Mouse (Mus musculus): ENCODE data around the gene Idh3g.
A peak's percentile ranks its signal among the peaks of the same experiment; 100 is the strongest.

The Idh3g gene

DNA sequence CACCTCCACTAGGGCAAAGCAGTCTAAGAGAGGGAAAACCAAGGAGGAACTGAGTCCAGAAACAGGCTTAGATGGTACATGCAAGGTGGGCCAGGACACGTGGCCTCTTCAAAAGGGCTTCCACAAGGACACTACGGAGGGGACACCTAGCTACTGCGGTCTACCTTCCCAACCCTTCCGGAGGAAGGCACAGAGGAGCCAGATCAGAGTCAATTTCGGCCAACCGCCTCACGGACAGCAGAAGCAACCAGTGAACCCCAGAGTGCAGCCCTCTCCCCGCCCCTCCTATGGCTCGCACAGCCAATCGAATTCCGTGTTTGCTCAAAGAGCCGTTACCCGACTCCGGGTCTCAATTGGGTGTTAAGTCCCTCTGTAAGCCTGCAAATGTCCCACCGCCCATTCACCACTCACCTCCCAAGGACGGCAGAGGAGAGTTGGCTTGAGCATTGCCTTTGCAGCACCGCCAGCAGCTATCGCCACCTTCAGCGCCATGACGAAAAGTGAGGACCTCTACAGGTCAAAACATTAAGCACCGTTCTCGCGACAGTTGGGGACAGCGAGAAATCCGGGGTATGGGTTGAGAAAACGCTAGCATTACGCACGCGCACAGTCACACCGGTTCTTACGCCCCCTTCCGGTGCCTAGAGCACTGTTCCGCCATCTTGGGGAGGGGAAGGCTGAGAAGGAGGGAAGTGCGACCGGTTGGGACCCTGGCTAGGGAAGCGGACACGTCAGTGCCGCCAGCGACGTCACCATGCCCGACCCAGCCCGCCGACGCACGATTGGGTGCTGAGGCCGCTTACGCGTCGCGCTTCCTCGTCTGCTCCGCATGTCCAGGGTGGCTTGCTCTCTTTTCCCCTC, at the start of gene Idh3g, which contains the start of gene Ssr4:
Idh3g (minus strand) TSS at position 534 of the 861 bp plus-strand sequence.
Ssr4 (plus strand) TSS at position 665 of the 861 bp plus-strand sequence.
- DNase-seq = peak; percentile 94

DNA sequence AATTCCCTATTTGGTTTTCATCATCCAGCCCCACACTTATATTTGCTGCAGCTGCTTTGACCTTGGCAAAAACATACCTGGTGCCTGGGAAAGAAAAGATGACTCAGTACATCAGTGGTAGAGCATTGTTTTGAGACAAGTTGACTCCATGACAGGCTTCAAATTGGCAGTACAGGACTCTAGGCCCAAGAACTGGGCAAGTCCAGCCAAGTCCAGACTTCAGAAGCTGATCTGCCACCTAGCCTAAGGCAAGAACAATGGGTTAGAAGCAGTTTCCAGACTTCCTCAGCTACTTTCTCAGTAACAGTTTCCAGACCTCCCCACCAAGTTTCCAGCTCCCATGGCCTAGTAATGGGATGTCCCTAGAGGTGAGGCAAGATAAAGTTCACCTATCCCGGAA, 49.0 kb upstream of the Idh3g start:
- no peak for DNase-seq

DNA sequence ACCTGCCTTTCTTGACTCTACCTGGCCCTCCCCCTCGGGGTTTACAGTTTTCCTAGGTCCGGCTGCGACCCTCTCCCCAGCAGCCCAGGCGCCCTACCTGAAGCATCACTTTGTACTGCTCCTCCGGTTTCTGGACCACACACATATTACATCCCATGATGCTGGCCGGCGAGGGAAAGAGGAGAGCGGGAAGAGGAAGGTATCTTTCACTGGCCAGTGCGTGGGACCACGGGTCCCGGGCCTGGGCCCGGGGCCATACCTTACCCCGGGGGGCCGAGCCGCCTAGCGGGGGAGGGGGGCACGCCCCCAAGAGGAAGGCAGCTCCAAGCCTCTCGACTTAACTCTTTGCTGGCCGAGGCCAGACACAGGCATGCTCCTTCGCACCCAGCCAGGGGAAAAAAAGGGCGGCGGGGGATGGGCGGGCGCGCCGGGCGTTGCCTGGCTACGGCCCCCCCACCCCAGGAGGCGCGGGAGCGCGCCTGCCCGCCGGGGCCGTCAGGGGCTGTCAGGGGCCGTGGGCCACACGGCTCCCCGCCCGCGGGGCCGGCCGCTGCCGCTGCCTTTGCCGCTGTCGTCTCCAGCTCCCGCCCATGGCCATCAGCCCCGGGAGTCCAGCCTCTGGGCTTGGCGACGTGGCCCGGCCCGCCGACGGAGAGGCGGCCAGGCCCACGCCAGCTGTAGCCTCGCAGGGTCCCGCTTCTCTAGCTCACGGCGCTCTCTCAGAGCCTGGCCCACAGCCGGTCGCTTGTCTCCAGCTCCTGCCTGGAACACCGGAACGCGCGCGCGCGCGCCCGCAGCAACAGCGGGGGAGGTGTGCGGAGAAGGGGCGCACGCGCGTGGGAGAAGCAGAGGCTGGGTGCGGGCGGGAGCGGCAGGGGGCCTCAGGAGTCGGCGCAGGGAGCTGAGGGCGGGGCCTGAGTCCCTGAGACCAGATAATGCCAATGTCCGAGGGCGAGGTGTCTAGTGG, 37.8 kb upstream of the Idh3g start, which contains the start of gene Pdzd4:
Pdzd4 (minus strand) TSS at position 785 of the 967 bp plus-strand sequence.
- DNase-seq = peak; percentile 7

DNA sequence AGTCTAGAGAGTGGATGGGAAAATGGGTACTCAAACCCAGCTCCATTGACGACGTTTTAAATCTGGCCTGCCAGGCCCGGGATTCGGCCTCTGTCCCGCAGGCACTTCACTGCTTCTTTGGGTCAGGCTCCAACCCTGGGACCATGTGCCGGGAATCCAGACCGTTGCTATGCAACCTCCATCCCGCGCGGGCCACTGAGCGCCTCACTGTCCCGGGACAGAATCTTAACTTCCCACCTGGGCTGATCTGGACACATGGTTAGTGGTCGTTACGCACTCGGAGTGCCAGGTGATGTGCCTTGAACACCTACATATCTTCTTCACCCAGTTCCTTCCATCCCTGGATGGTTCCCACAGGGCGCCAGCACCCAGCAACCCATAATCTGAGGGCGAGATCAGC, 37.0 kb upstream of the Idh3g start:
- DNase-seq = no peak

DNA sequence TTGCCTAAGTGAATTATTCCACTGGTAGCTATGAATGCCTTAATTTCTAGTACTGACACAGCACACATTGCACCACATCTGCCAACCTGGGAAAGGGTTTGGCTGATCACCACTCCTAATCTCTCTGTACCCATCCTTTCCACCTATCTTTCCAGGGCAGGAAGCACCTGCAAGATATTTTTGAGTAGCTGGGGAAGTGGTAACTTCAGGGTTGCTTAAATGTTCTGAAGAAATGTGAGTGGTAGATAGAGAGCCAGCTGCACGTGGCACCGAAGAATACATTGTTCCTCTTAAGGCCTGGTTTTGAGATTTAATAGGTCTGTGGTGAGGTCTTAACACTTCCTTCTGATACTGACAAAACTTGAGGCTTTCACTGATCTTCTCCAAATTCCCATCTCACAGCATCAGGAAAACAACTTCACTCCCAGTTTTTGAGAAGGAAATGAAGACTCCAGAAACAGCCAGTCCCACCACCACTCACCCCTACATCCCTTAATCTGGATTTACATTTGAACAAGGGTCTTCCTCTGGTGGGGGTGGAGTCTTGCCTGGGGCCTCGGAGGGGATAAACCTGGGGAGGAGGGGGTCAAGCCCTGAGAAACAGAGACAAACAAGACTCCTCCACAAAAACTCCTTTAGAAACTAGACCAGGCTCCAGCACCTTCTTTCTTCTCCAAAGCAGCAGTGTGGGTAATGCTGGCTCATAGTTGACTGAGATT, 30.1 kb upstream of the Idh3g start:
- no peak for DNase-seq

DNA sequence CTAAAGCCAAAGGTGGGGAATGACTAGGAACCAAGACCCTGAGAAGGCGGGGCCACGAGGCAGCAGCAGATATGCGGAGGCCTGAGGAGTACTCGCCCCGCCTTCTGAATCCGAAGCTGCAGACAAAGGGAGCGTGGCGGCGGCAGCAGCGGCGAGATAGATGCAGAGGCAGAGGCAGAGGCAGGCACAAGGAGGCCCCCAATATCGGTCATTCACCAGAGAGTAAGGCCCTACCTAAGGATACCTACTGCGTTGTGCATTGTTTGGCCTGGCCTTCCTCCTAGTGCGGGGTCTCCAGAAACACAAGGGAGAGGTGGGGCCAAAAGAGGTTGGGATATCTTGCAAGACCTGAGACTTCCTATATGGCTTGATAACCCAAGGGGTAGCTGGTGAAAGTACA, 28.4 kb upstream of the Idh3g start:
- no peak for DNase-seq

DNA sequence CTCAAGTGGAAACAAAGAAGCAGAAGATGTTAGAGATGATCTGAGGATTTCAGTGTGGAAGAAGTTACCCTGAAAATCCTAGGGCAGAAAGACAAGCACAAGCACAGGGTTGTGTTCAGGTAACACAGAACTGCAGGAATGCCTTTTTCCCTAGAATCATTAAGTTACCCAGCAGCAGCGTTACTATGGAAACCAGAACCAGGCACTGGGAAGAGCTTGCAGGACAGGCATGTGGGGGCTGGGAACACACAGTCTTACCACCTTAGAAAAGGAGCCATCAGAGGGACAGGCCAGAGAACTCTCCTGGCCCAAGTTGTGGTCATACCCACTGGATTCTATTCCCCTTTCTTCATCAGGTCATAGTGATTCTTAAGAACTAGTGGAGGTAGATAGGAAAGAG, 19.1 kb upstream of the Idh3g start:
- DNase-seq = no peak

DNA sequence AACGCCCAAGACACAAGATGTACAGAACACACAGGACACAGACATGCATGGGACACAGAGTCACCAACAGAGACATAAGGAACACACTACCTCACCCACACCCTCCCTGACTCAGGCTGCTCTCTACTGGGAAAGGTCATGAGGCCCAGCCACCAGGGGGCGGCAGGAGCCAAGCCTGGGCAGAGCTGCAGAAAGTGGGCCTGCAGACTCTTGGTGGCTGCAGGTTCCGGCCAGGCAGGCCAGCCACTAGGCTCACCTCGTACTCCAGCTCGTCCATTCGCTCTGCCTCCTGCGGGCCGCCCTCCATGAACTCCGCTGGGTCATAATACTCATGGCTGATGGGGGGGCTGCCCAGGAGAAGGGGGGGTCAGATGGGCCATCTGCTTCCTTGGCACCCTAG, 11.8 kb upstream of the Idh3g start:
- DNase-seq = peak; percentile 63

DNA sequence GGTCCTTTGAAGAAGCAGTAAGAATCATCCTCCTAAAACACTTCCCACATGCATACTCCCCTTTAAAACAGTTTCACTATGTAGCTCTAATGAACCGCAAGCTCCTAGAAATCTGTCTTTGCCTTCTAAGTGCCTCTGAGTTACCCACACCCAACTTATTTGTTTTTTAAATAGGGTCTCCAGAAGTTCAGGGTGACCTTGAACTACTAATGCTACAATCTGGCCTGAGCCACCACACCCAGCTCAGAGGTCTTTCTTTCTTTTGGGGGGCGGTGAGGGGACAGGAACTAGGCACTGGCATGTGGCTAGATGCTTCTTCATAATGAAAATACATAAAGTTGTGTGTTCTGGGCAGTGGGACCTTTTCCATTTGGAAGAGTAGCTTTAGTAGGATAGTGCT, 10.8 kb upstream of the Idh3g start:
- no peak for DNase-seq

DNA sequence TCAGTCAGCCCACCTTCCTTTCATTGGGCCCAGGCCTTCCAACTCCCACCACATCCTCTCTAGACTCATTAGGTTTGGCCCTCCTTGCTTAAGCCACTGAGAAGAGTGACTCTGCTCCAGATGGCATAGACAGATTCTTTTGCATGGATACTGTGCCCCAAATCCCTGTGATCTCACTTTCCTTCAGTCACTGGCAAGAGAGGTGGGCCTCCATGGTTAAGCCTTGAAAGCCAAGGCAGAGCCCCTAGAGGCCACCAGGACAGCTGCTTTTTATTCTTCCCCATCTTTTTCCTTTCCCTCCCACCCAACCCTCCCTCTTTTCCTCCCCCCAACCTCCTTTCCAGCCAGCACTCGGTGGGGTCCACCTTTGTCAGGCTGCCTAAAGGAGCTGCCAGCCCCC, 6.8 kb upstream of the Idh3g start:
- DNase-seq = no peak

DNA sequence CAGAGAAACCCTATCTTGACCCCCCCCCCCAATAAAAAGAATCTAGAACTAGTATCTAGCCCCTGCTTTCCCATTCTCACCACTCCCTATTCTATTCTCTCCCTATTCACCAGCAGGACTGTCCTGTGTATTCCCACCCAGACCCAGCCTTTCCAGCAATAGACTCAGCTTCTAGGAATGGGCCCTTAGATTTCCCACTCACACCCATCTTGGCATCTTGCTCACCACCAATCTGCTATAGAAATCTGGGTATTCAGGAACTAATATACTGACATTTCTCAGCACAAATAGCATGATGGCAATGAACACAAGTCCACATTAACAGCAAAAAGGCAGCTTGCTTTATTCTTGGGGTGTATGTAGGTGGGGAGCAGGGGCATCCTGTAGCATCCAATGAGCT, 6.3 kb upstream of the Idh3g start:
- no peak for DNase-seq

DNA sequence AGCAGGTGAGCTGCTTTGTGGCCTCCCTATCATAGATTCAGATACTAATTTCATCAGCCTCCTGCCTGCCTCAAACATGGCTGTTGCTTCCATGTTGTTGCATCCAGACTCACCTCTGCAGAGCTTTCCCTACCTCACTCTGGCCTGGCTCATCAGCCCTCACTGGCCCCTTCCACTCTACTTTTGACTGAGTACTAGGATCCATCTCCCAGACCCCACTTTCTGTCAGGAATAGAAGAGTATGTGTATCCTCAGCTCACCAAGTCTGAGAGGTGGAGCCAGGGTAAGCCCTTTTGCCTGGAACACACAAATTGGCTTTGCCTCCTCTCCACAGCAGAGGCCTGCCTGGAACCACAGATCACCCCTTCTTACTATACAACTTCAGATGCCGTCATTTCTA, 1.8 kb upstream of the Idh3g start:
- no peak for DNase-seq

DNA sequence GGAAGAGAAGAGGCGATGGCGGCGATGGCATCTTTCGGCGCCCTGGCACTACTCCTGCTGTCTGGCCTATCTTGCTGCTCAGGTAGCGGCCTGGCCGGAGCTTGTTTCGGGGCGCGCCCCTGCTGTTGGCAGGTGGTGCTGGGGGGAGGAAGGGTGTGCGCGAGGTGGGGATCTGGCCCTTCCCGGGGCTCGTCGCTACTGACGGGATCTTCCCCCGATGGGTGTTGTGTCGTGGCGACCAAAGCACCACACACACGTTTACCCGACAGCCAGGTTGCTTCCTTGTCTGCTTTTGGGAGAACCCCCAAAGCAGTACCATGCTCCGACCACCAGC, 495 bp upstream of the Idh3g start:
- DNase-seq = no peak

DNA sequence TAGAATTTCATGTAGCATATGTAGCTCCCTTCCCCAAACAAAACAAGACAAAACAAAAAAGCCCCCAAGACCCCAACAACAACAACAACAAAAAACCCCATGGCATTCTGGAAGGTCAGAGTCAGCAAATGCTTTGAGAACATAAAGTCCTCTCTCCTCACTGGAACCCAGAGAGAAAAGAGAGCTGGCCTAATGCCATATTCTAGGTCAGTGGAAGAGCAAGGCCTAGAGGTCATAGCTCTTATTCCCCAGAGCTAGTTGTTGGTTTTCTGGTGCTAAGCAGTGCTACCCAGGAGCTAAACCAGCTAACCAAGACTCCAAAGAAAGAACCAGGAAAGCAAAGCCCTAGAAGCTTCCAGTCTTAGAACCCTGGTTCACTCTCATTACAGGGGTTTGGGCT, 1.0 kb downstream of the Idh3g start:
- peak; percentile 27 for DNase-seq

DNA sequence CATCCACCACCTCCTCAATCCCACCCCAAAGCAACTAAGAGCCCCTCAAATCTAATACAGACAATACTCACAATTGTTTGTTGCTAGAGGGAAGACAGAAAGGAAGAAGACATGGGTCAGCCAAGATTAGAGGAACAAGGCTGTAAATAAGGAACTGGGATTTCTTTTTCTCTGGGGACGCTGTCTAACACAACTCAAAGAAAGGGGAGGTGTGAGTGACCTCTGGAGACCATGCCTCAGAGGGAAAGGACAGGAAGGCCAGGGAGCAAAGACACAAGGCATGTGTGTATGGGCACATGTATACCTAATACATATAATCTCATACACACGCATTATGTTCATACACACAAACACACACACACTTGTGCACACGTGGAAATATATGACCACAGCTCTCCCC, 4.5 kb downstream of the Idh3g start:
- DNase-seq = no peak

DNA sequence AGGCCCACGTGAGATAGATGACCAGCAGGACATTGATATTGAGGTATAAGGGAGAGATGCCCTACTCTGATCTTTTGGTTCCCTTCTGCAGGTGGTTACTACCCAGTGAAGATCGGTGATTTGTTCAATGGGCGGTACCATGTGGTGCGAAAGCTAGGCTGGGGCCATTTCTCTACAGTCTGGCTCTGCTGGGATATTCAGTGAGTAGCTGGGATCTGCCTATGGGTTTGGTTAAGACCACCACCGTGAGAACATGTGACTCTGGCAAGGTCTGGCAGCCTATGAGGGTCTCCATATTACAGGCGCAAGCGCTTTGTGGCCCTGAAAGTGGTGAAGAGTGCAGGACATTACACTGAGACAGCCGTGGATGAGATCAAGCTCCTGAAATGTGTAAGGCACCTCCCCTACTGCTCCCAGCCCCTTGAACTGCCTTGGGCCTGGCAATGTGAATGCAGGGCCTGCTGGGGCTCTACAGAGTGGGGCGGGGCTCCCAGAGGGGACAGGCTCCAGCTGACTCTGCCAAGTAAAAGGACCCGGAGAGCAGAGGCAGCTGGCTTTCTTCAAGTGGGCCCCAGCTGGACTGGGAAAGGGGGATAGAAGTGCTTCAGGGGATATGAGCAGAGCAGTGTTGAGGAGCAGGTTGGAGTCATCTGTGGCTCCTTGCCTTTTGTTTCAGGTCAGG, 11.8 kb downstream of the Idh3g start:
- DNase-seq = no peak

DNA sequence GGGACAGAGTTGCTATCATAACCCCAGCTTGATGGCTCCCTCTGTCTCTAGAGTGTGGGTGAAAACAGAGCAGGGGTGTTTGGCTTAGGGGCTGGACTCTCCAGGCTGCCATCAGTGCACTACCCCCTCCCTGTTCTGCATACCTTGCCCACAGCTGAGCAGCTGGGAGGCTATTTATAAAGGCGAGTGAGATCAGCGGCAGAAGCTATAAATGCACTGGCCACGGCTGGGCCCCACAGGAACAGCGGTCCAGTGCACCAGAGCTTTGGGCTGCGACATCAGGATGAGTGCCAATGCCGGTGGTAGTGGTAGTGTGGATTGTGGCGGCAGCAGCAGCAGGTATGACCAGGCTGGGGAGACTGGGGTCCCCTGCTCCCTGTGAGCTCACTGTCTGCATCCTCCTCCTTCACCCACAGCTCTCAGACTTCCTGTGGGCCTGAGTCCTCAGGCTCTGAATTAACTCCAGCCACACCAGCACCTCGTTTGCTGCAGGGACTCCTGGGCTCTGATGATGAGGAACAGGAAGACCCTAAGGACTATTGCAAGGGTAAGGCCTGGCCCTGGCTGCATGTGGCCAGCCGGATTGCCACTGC, 12.4 kb downstream of the Idh3g start, which contains the start of gene Srpk3:
Srpk3 (plus strand) TSS at position 238 of the 593 bp plus-strand sequence.
- no peak for DNase-seq

DNA sequence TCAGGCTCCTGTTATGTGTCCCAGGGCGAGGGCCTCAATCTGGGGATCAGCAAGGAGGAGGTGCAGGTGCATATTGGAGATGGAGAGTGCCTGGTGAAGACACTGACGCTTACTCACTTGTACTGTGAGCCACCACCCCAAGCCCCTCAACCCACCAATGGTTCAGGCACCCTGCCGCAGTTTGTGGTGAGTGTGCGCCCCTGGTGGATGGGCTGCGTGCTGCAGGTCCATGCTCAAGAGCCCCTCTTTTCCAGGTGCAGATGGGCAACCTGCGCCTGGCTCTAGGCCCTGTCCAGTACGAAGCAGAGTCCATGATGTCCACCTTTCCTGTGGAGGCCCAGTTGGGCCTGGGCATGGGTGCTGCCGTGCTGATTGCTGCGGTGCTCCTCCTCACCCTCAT, 19.4 kb downstream of the Idh3g start:
- no peak for DNase-seq

DNA sequence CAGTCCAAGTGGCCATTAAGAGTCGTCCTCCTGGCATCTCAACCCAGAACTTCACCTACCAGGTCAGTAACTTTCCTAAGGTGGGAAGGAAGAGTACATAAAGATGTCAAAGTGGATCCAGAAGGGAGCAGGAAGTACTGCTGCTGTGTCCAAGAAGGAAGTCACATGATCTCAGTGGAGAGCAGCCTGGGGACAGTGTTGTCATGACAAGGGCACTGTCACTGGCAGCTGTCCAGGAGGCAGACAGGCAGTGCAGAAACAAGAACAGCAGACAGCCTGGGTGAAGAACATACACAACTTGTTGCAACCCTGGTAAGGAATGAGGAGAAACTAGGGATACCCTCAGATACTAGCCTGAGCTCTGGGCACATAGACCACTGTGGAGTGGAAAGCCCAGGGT, 21.4 kb downstream of the Idh3g start:
- DNase-seq = peak; percentile 58

DNA sequence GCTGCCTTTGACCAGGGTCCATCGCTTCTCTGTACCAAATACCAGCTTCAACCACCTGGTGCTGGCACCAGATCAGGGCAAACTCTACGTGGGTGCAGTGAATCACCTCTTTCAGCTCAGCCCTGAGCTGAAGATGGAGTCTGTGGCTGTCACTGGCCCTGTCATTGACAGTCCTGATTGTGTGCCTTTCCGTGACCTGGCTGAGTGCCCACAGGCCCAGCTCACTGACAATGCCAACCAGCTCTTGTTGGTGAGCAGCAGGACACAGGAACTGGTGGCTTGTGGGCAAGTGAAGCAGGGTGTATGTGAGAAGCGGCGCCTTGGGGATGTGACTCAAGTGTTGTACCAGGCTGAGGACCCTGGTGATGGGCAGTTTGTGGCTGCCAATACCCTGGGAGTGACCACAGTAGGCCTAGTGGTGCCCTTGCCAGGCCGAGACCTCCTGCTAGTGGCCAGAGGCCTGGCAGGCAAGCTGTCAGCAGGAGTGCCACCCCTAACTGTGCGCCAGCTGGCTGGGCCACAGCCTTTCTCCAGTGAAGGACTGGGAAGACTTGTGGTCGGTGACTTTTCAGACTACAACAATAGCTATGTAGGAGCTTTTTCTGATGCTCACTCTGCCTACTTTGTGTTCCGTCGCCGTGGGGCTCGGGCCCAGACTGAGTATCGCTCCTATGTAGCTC, 27.9 kb downstream of the Idh3g start:
- no peak for DNase-seq

All from kidney, adult 11 months (tissue).